Mouse (Mus musculus): ENCODE results near the gene Copa. TPM values are rescaled to one million over a fixed set of nuclear protein-coding genes. Genes with fewer than 3 reads are reported as not detected.
A peak's percentile ranks its signal among the peaks of the same experiment; 100 is the strongest.

Gene Copa
- polyA plus RNA-seq, 1 experiment from 2014 or later: 182 TPM

DNA sequence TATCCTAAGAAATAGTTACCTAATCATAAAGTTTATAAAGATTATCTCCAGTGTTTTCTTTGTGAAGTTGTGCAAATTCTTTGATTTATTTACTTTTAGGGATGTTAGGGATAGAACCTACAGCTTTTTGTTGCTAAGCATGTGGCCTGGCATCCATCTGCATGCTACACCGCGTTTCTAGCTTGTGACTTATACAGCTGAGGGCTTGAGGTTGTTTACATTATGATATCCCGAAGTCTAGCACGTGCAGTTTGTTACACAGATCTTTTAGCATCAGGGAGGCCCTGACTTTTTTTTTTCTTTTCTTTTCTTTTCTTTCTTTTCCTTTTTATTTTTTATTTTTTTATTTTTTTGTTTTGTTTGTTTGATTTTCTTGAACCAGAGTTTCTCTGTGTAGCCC is 77.6 kb downstream of the Copa start:
- H3K9me3 ChIP-seq (ENCODE audit: control insufficient read depth, low read length): no peaks in the 10 kb centered on the region
- no peaks in the 10 kb centered on the region for H3K27me3 ChIP-seq (replicated peaks; ENCODE audit: control insufficient read depth, insufficient read depth, low read length)
- 16% methylated on average over 4 of the region's 4 CpGs for WGBS
- H3K4me3 ChIP-seq (ENCODE audit: low read depth, low read length): no peak overlapping the region
- no peak for ATAC-seq (replicated peaks; ENCODE audit: low FRiP score, low TSS enrichment, low read depth)
- no peak for DNase-seq (ENCODE audit: low spot score)
- peaks cover 3% of the 10 kb centered on the region for H3K4me1 ChIP-seq (replicated peaks; ENCODE audit: control insufficient read depth, insufficient read depth, low read length)
- H3K9ac ChIP-seq (ENCODE audit: low read length): no peak overlapping the region
- 0 out of 2 replicates have a peak overlapping the region, but pooled peaks have one; percentile 7 for H3K4me2 ChIP-seq (ENCODE audit: low read length)
- peaks cover 22% of the 10 kb centered on the region for H3K36me3 ChIP-seq (ENCODE audit: control insufficient read depth, insufficient read depth, low read length)
- H3K27ac ChIP-seq (ENCODE audit: low read depth): no peak overlapping the region

GRCm38 (mm10) chr1:172160508-172160907 is 78.2 kb downstream of the Copa start:
- Histone ChIP-seq H3K4me1 (replicated peaks; ENCODE audit: control insufficient read depth, insufficient read depth, low read length) (peaks cover 3% of the 10 kb centered on the region), H3K9me3 (ENCODE audit: control insufficient read depth, low read length) (no peaks in the 10 kb centered on the region), H3K4me2 (ENCODE audit: low read length) (0 out of 2 replicates have a peak overlapping the region, but pooled peaks have one; percentile 7), H3K4me3 (ENCODE audit: low read depth, low read length) (no peak overlapping the region), H3K36me3 (ENCODE audit: control insufficient read depth, insufficient read depth, low read length) (peaks cover 22% of the 10 kb centered on the region), H3K27ac (ENCODE audit: low read depth) (no peak overlapping the region), H3K9ac (ENCODE audit: low read length) (no peak overlapping the region), H3K27me3 (replicated peaks; ENCODE audit: control insufficient read depth, insufficient read depth, low read length) (no peaks in the 10 kb centered on the region)
- no peak for DNase-seq (ENCODE audit: low spot score)
- no peak for ATAC-seq (replicated peaks; ENCODE audit: low FRiP score, low TSS enrichment, low read depth)

DNA sequence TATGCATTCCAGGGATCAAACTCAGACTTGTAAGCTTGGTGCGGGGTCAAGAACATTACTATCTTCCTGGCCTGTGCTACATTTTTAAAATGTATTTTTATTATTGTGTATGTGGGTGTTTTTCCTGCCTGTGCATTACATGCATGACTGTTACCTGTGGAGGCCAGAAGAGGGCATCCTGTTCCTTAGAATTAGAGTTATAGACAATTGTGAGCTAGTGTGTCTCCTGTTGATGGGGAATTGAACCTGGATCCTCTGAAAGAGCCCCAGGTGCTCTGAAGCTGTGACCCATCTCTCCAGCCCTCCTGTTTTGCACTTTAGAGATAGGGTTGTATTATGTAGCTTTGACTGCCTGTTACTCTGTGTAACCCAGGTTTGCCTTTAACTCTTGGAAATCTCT is 79.7 kb downstream of the Copa start:
- Histone ChIP-seq H3K27me3 (replicated peaks; ENCODE audit: control insufficient read depth, insufficient read depth, low read length) (no peaks in the 10 kb centered on the region), H3K4me3 (ENCODE audit: low read depth, low read length) (no peak overlapping the region), H3K27ac (ENCODE audit: low read depth) (no peak overlapping the region), H3K4me1 (replicated peaks; ENCODE audit: control insufficient read depth, insufficient read depth, low read length) (peaks cover 3% of the 10 kb centered on the region), H3K36me3 (ENCODE audit: control insufficient read depth, insufficient read depth, low read length) (peaks cover 23% of the 10 kb centered on the region), H3K9ac (ENCODE audit: low read length) (no peak overlapping the region), H3K4me2 (ENCODE audit: low read length) (no peak overlapping the region), H3K9me3 (ENCODE audit: control insufficient read depth, low read length) (no peaks in the 10 kb centered on the region)
- DNase-seq (ENCODE audit: low spot score): no peak
- ATAC-seq (replicated peaks; ENCODE audit: low FRiP score, low TSS enrichment, low read depth): no peak
- 95% methylated on average over 1 of the region's 1 CpGs for WGBS

DNA sequence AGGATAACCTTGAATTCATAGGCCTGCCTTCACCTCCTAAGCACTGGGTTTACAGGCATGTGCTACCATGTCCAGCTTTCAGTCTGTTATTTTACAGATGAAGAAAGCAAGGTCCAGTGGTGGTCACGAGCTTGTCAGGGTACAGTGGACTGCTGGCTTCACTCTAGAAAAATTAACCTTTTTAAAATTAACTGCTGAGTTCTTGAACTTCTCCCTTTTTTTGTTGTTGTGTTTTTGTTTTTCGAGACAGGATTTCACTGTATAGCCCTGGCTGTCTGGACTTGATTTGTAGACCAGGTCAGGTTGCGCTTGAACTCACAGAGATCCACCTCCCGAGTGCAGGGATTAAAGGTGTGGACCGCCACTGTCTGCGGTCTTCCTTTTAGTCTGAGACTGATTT is 80.6 kb downstream of the Copa start:
- 74% methylated on average over 6 of the region's 6 CpGs for whole genome bisulfite sequencing
- ATAC-seq (replicated peaks; ENCODE audit: low FRiP score, low TSS enrichment, low read depth) (no peak), DNase-seq (ENCODE audit: low spot score) (no peak)
- H3K4me3 ChIP-seq (ENCODE audit: low read depth, low read length): no peak overlapping the region
- H3K27me3 ChIP-seq (replicated peaks; ENCODE audit: control insufficient read depth, insufficient read depth, low read length): no peaks in the 10 kb centered on the region
- H3K4me1 ChIP-seq (replicated peaks; ENCODE audit: control insufficient read depth, insufficient read depth, low read length): peaks cover 3% of the 10 kb centered on the region
- no peak overlapping the region for H3K27ac ChIP-seq (ENCODE audit: low read depth)
- no peak overlapping the region for H3K9ac ChIP-seq (ENCODE audit: low read length)
- peaks cover 33% of the 10 kb centered on the region for H3K36me3 ChIP-seq (ENCODE audit: control insufficient read depth, insufficient read depth, low read length)
- no peak overlapping the region for H3K4me2 ChIP-seq (ENCODE audit: low read length)
- H3K9me3 ChIP-seq (ENCODE audit: control insufficient read depth, low read length): no peaks in the 10 kb centered on the region

GRCm38 (mm10) chr1:172167911-172168310 is 85.6 kb downstream of the Copa start:
- Histone ChIP-seq H3K27ac (ENCODE audit: low read depth) (no peak overlapping the region), H3K4me1 (replicated peaks; ENCODE audit: control insufficient read depth, insufficient read depth, low read length) (no peaks in the 10 kb centered on the region), H3K36me3 (ENCODE audit: control insufficient read depth, insufficient read depth, low read length) (peaks cover 80% of the 10 kb centered on the region), H3K9me3 (ENCODE audit: control insufficient read depth, low read length) (no peaks in the 10 kb centered on the region), H3K27me3 (replicated peaks; ENCODE audit: control insufficient read depth, insufficient read depth, low read length) (no peaks in the 10 kb centered on the region), H3K9ac (ENCODE audit: low read length) (no peak overlapping the region), H3K4me3 (ENCODE audit: low read depth, low read length) (no peak overlapping the region), H3K4me2 (ENCODE audit: low read length) (no peak overlapping the region)
- DNase-seq (ENCODE audit: low spot score) (no peak), ATAC-seq (replicated peaks; ENCODE audit: low FRiP score, low TSS enrichment, low read depth) (no peak)
- WGBS: 92% methylated on average over 5 of the region's 5 CpGs

DNA sequence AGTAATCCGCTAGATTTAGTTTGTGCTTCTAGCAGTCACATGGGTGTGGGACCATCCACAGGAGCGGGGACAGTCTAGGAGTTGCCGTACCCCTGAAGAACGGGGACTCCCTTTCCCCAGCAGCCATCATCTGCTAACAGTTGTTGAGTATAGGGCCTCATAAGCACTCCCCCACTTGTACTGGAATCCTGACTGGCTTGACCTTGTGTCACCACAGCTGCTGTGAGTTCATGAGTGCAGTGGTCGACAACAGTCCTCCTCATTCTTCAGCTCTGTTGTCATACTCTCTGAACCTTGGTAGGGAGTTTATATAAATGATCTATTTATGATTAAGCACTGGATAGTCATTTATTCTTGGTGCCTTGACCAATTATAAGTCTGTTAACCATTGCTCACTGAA is 87.5 kb downstream of the Copa start:
- H3K36me3 ChIP-seq (ENCODE audit: control insufficient read depth, insufficient read depth, low read length): peaks cover 95% of the 10 kb centered on the region
- no peak overlapping the region for H3K27ac ChIP-seq (ENCODE audit: low read depth)
- no peaks in the 10 kb centered on the region for H3K4me1 ChIP-seq (replicated peaks; ENCODE audit: control insufficient read depth, insufficient read depth, low read length)
- H3K27me3 ChIP-seq (replicated peaks; ENCODE audit: control insufficient read depth, insufficient read depth, low read length): no peaks in the 10 kb centered on the region
- WGBS: 96% methylated on average over 5 of the region's 5 CpGs
- H3K9me3 ChIP-seq (ENCODE audit: control insufficient read depth, low read length): no peaks in the 10 kb centered on the region
- DNase-seq (ENCODE audit: low spot score) (no peak), ATAC-seq (replicated peaks; ENCODE audit: low FRiP score, low TSS enrichment, low read depth) (no peak)
- no peak overlapping the region for H3K4me3 ChIP-seq (ENCODE audit: low read depth, low read length)
- no peak overlapping the region for H3K4me2 ChIP-seq (ENCODE audit: low read length)
- H3K9ac ChIP-seq (ENCODE audit: low read length): no peak overlapping the region

Other genes with a start within 250 kb of the Copa start
- 1.5 and 1.8 TPM in 2 replicates for gene Cd84, start 242.8 kb upstream of the Copa start, polyA plus RNA-seq (2014; fragmentation: Nextera tagmentation; extraction: Ambion mirVana)
- gene Gm10521, start 186.9 kb upstream of the Copa start, polyA plus RNA-seq (2014; fragmentation: Nextera tagmentation; extraction: Ambion mirVana): not detected in 2 replicates
- 0.28 TPM in 1 of 2 replicates, not detected in the other for gene Slamf6, start 165.0 kb upstream of the Copa start, polyA plus RNA-seq (2014; fragmentation: Nextera tagmentation; extraction: Ambion mirVana)
- gene Vangl2, start 54.1 kb upstream of the Copa start, polyA plus RNA-seq (2014; fragmentation: Nextera tagmentation; extraction: Ambion mirVana): 13.9 and 15.4 TPM in 2 replicates
- not detected in 2 replicates for gene Nhlh1, start 25.0 kb upstream of the Copa start, polyA plus RNA-seq (2014; fragmentation: Nextera tagmentation; extraction: Ambion mirVana)
- 140 TPM in 2 replicates for gene Ncstn, start 266 bp downstream of the Copa start, polyA plus RNA-seq (2014; fragmentation: Nextera tagmentation; extraction: Ambion mirVana)
- gene Pex19, start 44.2 kb downstream of the Copa start, polyA plus RNA-seq (2014; fragmentation: Nextera tagmentation; extraction: Ambion mirVana): 140 TPM in 2 replicates
- gene Dcaf8, start 65.6 kb downstream of the Copa start, polyA plus RNA-seq (2014; fragmentation: Nextera tagmentation; extraction: Ambion mirVana): 102 and 114 TPM in 2 replicates
- 87.4 and 93.1 TPM in 2 replicates for gene Pea15a, start 124.3 kb downstream of the Copa start, polyA plus RNA-seq (2014; fragmentation: Nextera tagmentation; extraction: Ambion mirVana)
- 19.1 and 20.4 TPM in 2 replicates for gene Casq1, start 137.3 kb downstream of the Copa start, polyA plus RNA-seq (2014; fragmentation: Nextera tagmentation; extraction: Ambion mirVana)
- gene Atp1a4, start 175.9 kb downstream of the Copa start, polyA plus RNA-seq (2014; fragmentation: Nextera tagmentation; extraction: Ambion mirVana): not detected in 2 replicates
- gene Igsf8, start 179.1 kb downstream of the Copa start, polyA plus RNA-seq (2014; fragmentation: Nextera tagmentation; extraction: Ambion mirVana): 47.6 and 48.5 TPM in 2 replicates
- gene Atp1a2, start 215.5 kb downstream of the Copa start, polyA plus RNA-seq (2014; fragmentation: Nextera tagmentation; extraction: Ambion mirVana): 1.6 and 1.7 TPM in 2 replicates
- gene Kcnj9, start 246.8 kb downstream of the Copa start, polyA plus RNA-seq (2014; fragmentation: Nextera tagmentation; extraction: Ambion mirVana): 0.04 TPM in 1 of 2 replicates, not detected in the other